In the genomic region with DNA sequence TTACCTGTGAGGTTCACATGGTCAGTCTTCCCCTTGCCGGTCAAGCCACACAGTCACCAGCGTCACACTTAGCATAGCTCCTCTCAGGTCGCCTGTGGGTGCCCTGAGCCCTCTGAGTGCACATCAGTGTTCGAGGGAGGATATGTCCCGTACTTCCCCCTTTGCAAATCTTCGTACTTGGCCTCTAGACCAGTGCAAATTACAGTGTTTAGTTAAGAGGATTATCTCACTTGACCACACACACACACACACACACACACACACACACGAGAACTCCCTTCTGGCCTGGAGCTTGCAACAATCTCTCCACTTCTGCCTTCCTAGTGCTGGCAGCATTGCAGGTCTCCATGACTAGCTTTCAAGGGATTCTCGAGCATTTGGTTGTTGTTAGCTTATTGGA, we compare ENCODE assay signal across 15 mouse cellular contexts. TPM values are rescaled to one million over a fixed set of nuclear protein-coding genes. Genes with fewer than 3 reads are reported as not detected.
"Had no signal": no experiment of that assay in that cellular context is flagged by ENCODE, and none has a peak within 500 bp of the region (broad histone marks: within the 10 kb centered on the region; RNA-seq: fewer than 3 reads in every experiment).

No protein-coding gene starts in this region.

- DNase-seq: kidney, adult 18-20 months; kidney, postnatal 14 days; lung, adult 2 months; lung, postnatal 36 days; right cerebral cortex, postnatal 4 days; thymus, postnatal 4 days had no signal

- H3K36me3 ChIP-seq: intestine, embryonic 15.5 days; kidney, embryonic 15.5 days; limb, embryonic 12.5 days; liver, embryonic 15.5 days; midbrain, embryonic 12.5 days; stomach, embryonic 15.5 days had no signal

- H3K27ac ChIP-seq: intestine, embryonic 15.5 days; kidney, embryonic 15.5 days; limb, embryonic 12.5 days; liver, embryonic 15.5 days; midbrain, embryonic 12.5 days; stomach, embryonic 15.5 days had no signal

- ATAC-seq: intestine, embryonic 15.5 days; lung, postnatal 0 days; midbrain, embryonic 16.5 days had no signal

- H3K4me3 ChIP-seq: intestine, embryonic 15.5 days; kidney, embryonic 15.5 days; limb, embryonic 12.5 days; liver, embryonic 15.5 days; midbrain, embryonic 12.5 days; stomach, embryonic 15.5 days had no signal

- H3K4me1 ChIP-seq: intestine, embryonic 15.5 days; limb, embryonic 12.5 days; liver, embryonic 15.5 days; midbrain, embryonic 12.5 days; stomach, embryonic 15.5 days had no signal

- H3K9me3 ChIP-seq: intestine, embryonic 15.5 days; kidney, embryonic 15.5 days; limb, embryonic 12.5 days; liver, embryonic 15.5 days; midbrain, embryonic 12.5 days; stomach, embryonic 15.5 days had no signal

- H3K9ac ChIP-seq: intestine, embryonic 15.5 days; kidney, embryonic 15.5 days; limb, embryonic 12.5 days; liver, embryonic 15.5 days; midbrain, embryonic 12.5 days; stomach, embryonic 15.5 days had no signal

- H3K27me3 ChIP-seq: intestine, embryonic 15.5 days; kidney, embryonic 15.5 days; midbrain, embryonic 12.5 days; stomach, embryonic 15.5 days had no signal

- H3K4me2 ChIP-seq: intestine, embryonic 15.5 days; kidney, embryonic 15.5 days; limb, embryonic 12.5 days; liver, embryonic 15.5 days; midbrain, embryonic 12.5 days; stomach, embryonic 15.5 days had no signal

RNA-seq across cellular contexts. Expression of gene Cldn10, which starts 38.6 kb away (rescaled TPM):
- polyA plus RNA-seq: liver, adult 2 months had no signal
